Mouse (Mus musculus) hindbrain, embryonic 11.5 days (tissue): Measurements from ENCODE around the gene Qser1. TPM values are rescaled to one million over a fixed set of nuclear protein-coding genes. Genes with fewer than 3 reads are reported as not detected.
A peak's percentile ranks its signal among the peaks of the same experiment; 100 is the strongest.

ENCODE experiments used
- ATAC-seq: fragments of 200-750 bp; cut with Nextera tagmentation; 2 replicates; pipeline ENCODE4 v1.8.0; 2017; ENCODE audit warnings: mild to moderate bottlenecking, moderate TSS enrichment, moderate library complexity; ENCODE audit not compliant: low FRiP score
- DNase-seq: peaks from one replicate; pipeline ENCODE4 v3.0.0-alpha.2; 2015; ENCODE audit warnings: low spot score
- H3K27ac ChIP-seq: fragments of 300-500 bp; sonication (generic); 2 replicates; pipeline ENCODE4 v1.5.1; 2014; ENCODE audit warnings: mild to moderate bottlenecking, low read depth, low read length
- H3K27me3 ChIP-seq: fragments of 300-500 bp; sonication (generic); 2 replicates; pipeline ENCODE4 v1.6.1; 2014; ENCODE audit warnings: mild to moderate bottlenecking, low read length, moderate library complexity, mixed read lengths; ENCODE audit not compliant: control insufficient read depth, insufficient read depth
- H3K36me3 ChIP-seq: fragments of 300-500 bp; sonication (generic); 2 replicates; pipeline ENCODE4 v1.6.1; 2014; ENCODE audit warnings: mild to moderate bottlenecking, low read length, moderate library complexity, mixed read lengths; ENCODE audit not compliant: control insufficient read depth, insufficient read depth
- H3K4me1 ChIP-seq: fragments of 300-500 bp; sonication (generic); replicated peaks from 2 replicates; pipeline ENCODE4 v1.6.1; 2014; ENCODE audit warnings: low read length, mixed read lengths; ENCODE audit not compliant: control insufficient read depth, insufficient read depth
- H3K4me2 ChIP-seq: fragments of 300-500 bp; sonication (generic); replicated peaks from 2 replicates; pipeline ENCODE4 v1.6.1; 2014; ENCODE audit warnings: mild to moderate bottlenecking, low read depth, low read length
- H3K4me3 ChIP-seq: fragments of 300-500 bp; sonication (generic); 2 replicates; pipeline ENCODE4 v1.5.1; 2014; ENCODE audit warnings: low read depth, low read length
- H3K9ac ChIP-seq: fragments of 300-500 bp; sonication (generic); 2 replicates; pipeline ENCODE4 v1.6.1; 2014; ENCODE audit warnings: low read depth, low read length
- H3K9me3 ChIP-seq: fragments of 300-500 bp; sonication (generic); 2 replicates; pipeline ENCODE4 v1.6.1; 2016; ENCODE audit warnings: low read length; ENCODE audit not compliant: control insufficient read depth
- WGBS: fragments of 180-500 bp; shearing (Covaris S2); extraction: QIAGEN DNeasy Blood & Tissue Kit; methylation state at CpG from one replicate; pipeline ENCODE4 v1.1.7; 2014; 5-methylcytosine and 5-hydroxymethylcytosine counted together
- polyA plus RNA-seq: library from polyadenylated mRNA; unstranded; fragments of >200 nt; fragmentation: Nextera tagmentation; extraction: Ambion mirVana; gene quantifications from 2 replicates; pipeline ENCODE4 v1.2.1, GENCODE M21; 2014

Gene Qser1
- polyA plus RNA-seq, 1 experiment from 2014 or later, result 19.6 TPM

DNA sequence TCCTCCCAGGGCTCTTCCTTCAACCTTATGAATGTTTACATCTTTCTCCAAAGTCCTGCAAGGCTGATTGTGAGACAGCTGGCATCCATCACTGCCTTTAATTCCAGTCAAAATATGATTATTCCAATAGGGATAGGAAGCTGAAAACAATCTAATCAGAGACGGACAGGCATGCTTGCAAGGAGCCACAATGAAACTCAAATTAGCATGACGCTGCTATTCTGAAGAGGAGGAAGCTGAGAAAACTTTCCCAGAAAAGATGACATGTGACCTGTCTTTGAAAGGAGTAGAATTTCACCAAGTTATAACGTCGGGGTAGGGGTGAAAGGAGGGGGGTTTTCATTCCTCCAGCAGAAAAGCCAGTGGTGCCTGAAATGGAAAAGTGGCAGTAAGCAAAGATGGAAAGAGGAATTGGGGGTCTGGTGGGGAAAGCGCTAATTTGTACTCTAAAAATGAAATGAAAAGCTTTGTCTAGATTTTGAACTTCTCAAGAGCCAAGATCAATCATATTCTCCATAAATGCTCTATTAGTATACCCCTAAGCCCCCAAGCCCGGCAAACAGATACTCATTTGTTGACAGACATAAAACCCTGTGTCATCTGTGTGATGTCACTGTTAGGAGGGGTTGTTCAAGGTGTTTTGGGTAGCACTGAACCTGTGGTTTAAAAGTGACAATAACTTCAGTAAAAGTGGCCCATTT, 105.7 kb downstream of the Qser1 start:
- H3K4me2 ChIP-seq, result peak overlapping the region; percentile 55
- ATAC-seq (peak; percentile 5; the same call in 1 of the 2 replicates), DNase-seq (peak; percentile 23)
- H3K27me3 ChIP-seq, result no peaks in the 10 kb centered on the region
- 18% methylated on average over 6 of the region's 6 CpGs for WGBS
- H3K4me1 ChIP-seq, result no peaks in the 10 kb centered on the region
- peak overlapping the region; percentile 82 for H3K9ac ChIP-seq
- peak overlapping the region; percentile 67 for H3K4me3 ChIP-seq
- no peak overlapping the region; the same call in 1 of the 2 replicates for H3K27ac ChIP-seq
- H3K9me3 ChIP-seq, result no peaks in the 10 kb centered on the region
- no peaks in the 10 kb centered on the region for H3K36me3 ChIP-seq

- Histone ChIP-seq H3K9ac (no peak overlapping the region), H3K27ac (no peak overlapping the region), H3K4me3 (no peak overlapping the region), H3K36me3 (no peaks in the 10 kb centered on the region), H3K27me3 (no peaks in the 10 kb centered on the region), H3K4me1 (no peaks in the 10 kb centered on the region), H3K4me2 (no peak overlapping the region), H3K9me3 (no peaks in the 10 kb centered on the region)
- DNase-seq (no peak), ATAC-seq (no peak)
- 74% methylated on average over 6 of the region's 6 CpGs for WGBS
These were observed 106.7 kb downstream of the Qser1 start for GRCm38 (mm10) chr2:104709786-104710337.

Other genes starting within 250 kb of the Qser1 start
- 91.6 and 103 TPM in 2 replicates for gene Cstf3, start 226.2 kb downstream of the Qser1 start, polyA plus RNA-seq
- 68.5 and 69.5 TPM in 2 replicates for gene Tcp11l1, start 104.6 kb downstream of the Qser1 start, polyA plus RNA-seq
- gene Pin1rt1, start 100.4 kb downstream of the Qser1 start, polyA plus RNA-seq, result not detected in 2 replicates
- gene Depdc7, start 73.9 kb downstream of the Qser1 start, polyA plus RNA-seq, result 2.4 TPM in 2 replicates
- gene Prrg4, start 33.1 kb upstream of the Qser1 start, polyA plus RNA-seq, result 0.39 and 1.4 TPM in 2 replicates
- 5.8 and 7.6 TPM in 2 replicates for gene Ccdc73, start 51.0 kb upstream of the Qser1 start, polyA plus RNA-seq
- 283 and 305 TPM in 2 replicates for gene Eif3m, start 200.3 kb upstream of the Qser1 start, polyA plus RNA-seq